Mouse (Mus musculus) stomach, embryonic 14.5 days (tissue): ENCODE data around the gene Bpgm. TPM values are rescaled to one million over a fixed set of nuclear protein-coding genes. Genes with fewer than 3 reads are reported as not detected.

ENCODE experiments used
- ATAC-seq: fragments of 200-750 bp; cut with Nextera tagmentation; 2 replicates; pipeline ENCODE4 v1.8.0; 2017; ENCODE audit warnings: low read depth, moderate TSS enrichment; ENCODE audit not compliant: insufficient number of reproducible peaks, insufficient read depth, low FRiP score
- H3K27ac ChIP-seq: fragments of 300-500 bp; sonication (generic); 2 replicates; pipeline ENCODE4 v1.5.1; 2014; ENCODE audit warnings: mild to moderate bottlenecking, low read length, moderate library complexity, mixed read lengths
- H3K27me3 ChIP-seq: fragments of 300-500 bp; sonication (generic); 2 replicates; pipeline ENCODE4 v1.6.1; 2014; ENCODE audit warnings: low read length, control low read depth, mixed read lengths; ENCODE audit not compliant: control insufficient read depth, insufficient read depth
- H3K36me3 ChIP-seq: fragments of 300-500 bp; sonication (generic); 2 replicates; pipeline ENCODE4 v1.6.1; 2014; ENCODE audit warnings: mild to moderate bottlenecking, control low read depth, low read length, moderate library complexity, mixed read lengths; ENCODE audit not compliant: control insufficient read depth, insufficient read depth
- H3K4me1 ChIP-seq: fragments of 300-500 bp; sonication (generic); 2 replicates; pipeline ENCODE4 v1.6.1; 2014; ENCODE audit warnings: low read length, control low read depth, mixed read lengths; ENCODE audit not compliant: control insufficient read depth, insufficient read depth
- H3K4me2 ChIP-seq: fragments of 300-500 bp; sonication (generic); replicated peaks from 2 replicates; pipeline ENCODE4 v1.6.1; 2014; ENCODE audit warnings: low read depth, low read length, control low read depth
- H3K4me3 ChIP-seq: fragments of 300-500 bp; sonication (generic); 2 replicates; pipeline ENCODE4 v1.5.1; 2014; ENCODE audit warnings: low read depth, low read length, control low read depth
- H3K9ac ChIP-seq: fragments of 300-500 bp; sonication (generic); replicated peaks from 2 replicates; pipeline ENCODE4 v1.6.1; 2014; ENCODE audit warnings: low read depth, mild to moderate bottlenecking, control low read depth, low read length, moderate library complexity, mixed read lengths
- H3K9me3 ChIP-seq: fragments of 300-500 bp; sonication (generic); 2 replicates; pipeline ENCODE4 v1.6.1; 2016; ENCODE audit warnings: low read depth, low read length, control low read depth; ENCODE audit not compliant: control insufficient read depth
- WGBS: fragments of 180-500 bp; shearing (Covaris S2); extraction: QIAGEN DNeasy Blood & Tissue Kit; methylation state at CpG from one replicate; pipeline ENCODE4 v1.1.7; 2014; 5-methylcytosine and 5-hydroxymethylcytosine counted together
- polyA plus RNA-seq: library from polyadenylated mRNA; unstranded; fragments of >200 nt; fragmentation: Nextera tagmentation; extraction: Ambion mirVana; gene quantifications from 2 replicates; pipeline ENCODE4 v1.2.1, GENCODE M21; 2014

Bpgm gene
- polyA plus RNA-seq, 1 experiment from 2014 or later: 33.6 TPM

GRCm38 (mm10) chr6:34514655-34515054, 38.6 kb downstream of the Bpgm start:
- no peaks in the 10 kb centered on the region for H3K9me3 ChIP-seq
- no peak for ATAC-seq
- H3K9ac ChIP-seq: no peak overlapping the region
- H3K36me3 ChIP-seq: no peaks in the 10 kb centered on the region
- 0 out of 2 replicates have a peak overlapping the region, but pooled peaks have one; percentile 7 for H3K4me2 ChIP-seq
- 30% methylated on average over 5 of the region's 5 CpGs for WGBS
- H3K4me3 ChIP-seq: no peak overlapping the region
- peaks cover 5% of the 10 kb centered on the region for H3K4me1 ChIP-seq
- H3K27ac ChIP-seq: peak overlapping the region; percentile 18; the same call in 1 of the 2 replicates
- no peaks in the 10 kb centered on the region for H3K27me3 ChIP-seq

DNA sequence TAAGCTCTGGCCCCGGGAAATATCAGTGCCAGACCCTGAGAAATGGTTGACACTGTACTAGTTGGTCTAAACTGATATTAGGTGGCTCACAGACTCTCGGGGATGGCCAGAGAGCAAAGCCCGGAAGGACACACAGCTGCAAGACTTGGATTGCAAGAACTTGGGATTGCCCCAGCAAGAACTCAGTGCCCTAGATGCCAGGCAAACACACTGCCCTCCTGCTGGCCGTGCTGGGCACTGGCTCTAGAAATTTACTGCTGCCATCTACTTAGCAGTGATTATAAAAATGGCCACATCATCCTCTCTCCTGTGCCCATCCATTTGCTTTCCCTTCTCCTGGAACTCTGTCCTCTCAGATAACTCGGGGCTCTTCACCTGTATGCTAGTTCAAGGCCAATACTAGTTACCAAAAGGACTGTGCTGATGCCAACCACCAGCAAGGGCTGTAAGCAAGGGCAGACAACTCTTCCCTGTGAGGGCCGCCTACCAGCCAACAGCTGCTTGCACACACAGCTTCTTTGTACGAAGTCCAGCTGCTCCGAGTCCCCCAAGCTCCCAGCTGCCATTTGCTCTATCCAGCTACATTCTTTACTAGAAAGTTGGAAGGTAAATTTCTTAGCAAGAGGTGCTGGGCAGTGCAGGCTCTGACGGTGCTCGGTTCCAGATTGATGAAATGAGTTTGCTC, 39.2 kb downstream of the Bpgm start:
- no peak for ATAC-seq
- Histone ChIP-seq H3K36me3 (no peaks in the 10 kb centered on the region), H3K4me1 (peaks cover 5% of the 10 kb centered on the region), H3K4me2 (0 out of 2 replicates have a peak overlapping the region, but pooled peaks have one; percentile 7), H3K4me3 (no peak overlapping the region), H3K27ac (peak overlapping the region; percentile 18; the same call in 1 of the 2 replicates), H3K9me3 (no peaks in the 10 kb centered on the region), H3K9ac (no peak overlapping the region), H3K27me3 (no peaks in the 10 kb centered on the region)
- 44% methylated on average over 10 of the region's 10 CpGs for WGBS

DNA sequence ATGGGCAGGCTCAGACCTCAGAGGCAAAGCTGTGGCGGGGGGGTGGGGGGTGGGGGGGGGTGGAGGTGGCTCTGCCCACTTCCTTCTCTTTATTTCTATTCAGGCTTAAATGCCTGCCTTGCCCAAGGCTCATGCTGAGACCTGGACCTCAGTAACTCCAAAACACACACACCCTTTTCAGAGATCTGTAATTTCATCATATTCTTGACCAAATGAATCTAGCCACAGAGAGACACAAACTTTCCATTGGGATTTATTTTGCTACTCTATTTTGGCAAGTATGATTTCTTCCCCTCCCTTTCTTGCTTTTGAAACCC, 39.7 kb downstream of the Bpgm start:
- Histone ChIP-seq H3K36me3 (no peaks in the 10 kb centered on the region), H3K4me3 (no peak overlapping the region), H3K9ac (no peak overlapping the region), H3K27ac (no peak overlapping the region), H3K9me3 (no peaks in the 10 kb centered on the region), H3K4me2 (no peak overlapping the region), H3K27me3 (no peaks in the 10 kb centered on the region), H3K4me1 (peaks cover 5% of the 10 kb centered on the region)
- WGBS: 18% methylated on average over 1 of the region's 1 CpGs
- ATAC-seq: no peak

DNA sequence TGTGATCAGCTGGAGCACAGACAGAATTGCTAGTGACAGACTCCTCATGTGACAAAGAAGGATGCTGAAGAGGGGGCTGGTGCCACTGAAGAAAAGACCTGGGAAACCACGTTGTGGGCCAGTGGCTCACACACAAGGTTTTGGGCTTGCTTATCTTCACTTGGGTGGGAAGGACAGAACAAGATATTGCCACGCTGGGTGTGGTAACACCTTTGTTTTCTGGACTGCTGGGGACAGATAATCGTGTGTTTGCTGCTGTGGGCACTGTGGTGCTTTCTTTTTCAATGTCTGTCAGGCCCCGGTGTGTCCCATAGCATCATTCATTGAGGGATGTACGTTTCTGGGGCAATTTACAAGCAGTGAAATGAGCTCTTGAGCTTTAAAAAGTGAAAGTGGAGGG, 41.7 kb downstream of the Bpgm start:
- no peak for ATAC-seq
- Histone ChIP-seq H3K4me3 (no peak overlapping the region), H3K27ac (no peak overlapping the region), H3K9ac (no peak overlapping the region), H3K4me1 (peaks cover 5% of the 10 kb centered on the region), H3K27me3 (no peaks in the 10 kb centered on the region), H3K36me3 (no peaks in the 10 kb centered on the region), H3K4me2 (no peak overlapping the region), H3K9me3 (no peaks in the 10 kb centered on the region)
- WGBS: 81% methylated on average over 5 of the region's 5 CpGs

- no peak overlapping the region for H3K4me3 ChIP-seq
- no peaks in the 10 kb centered on the region for H3K36me3 ChIP-seq
- H3K27me3 ChIP-seq: no peaks in the 10 kb centered on the region
- H3K27ac ChIP-seq: no peak overlapping the region
- 69% methylated on average over 1 of the region's 1 CpGs for WGBS
- H3K9ac ChIP-seq: no peak overlapping the region
- no peak for ATAC-seq
- no peaks in the 10 kb centered on the region for H3K9me3 ChIP-seq
- H3K4me2 ChIP-seq: no peak overlapping the region
- peaks cover 5% of the 10 kb centered on the region for H3K4me1 ChIP-seq
Observed at GRCm38 (mm10) chr6:34519087-34519486, 43.1 kb downstream of the Bpgm start.

DNA sequence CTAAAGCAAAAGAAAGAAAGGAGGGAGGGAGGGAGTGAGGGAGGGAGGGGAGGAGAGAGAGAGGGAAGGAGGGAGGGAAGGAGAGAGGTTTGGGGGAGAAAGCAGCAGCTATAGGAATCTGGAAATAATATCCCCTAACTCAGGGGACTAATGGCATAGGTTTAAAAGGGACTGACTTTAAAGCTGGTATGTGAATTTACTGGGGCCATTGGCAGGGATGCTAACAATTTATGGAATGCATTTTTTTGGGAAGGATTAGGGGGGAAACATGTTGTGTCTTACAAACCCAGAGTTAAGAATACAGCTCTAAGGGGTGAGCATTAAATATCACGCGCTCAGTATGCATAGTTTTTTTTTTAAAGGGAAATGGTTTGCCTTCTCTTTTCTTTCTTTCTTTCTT, 44.5 kb downstream of the Bpgm start:
- no peaks in the 10 kb centered on the region for H3K27me3 ChIP-seq
- WGBS: 63% methylated on average over 2 of the region's 2 CpGs
- H3K9ac ChIP-seq: no peak overlapping the region
- H3K36me3 ChIP-seq: no peaks in the 10 kb centered on the region
- H3K27ac ChIP-seq: no peak overlapping the region
- no peaks in the 10 kb centered on the region for H3K4me1 ChIP-seq
- no peak overlapping the region for H3K4me3 ChIP-seq
- no peak overlapping the region for H3K4me2 ChIP-seq
- H3K9me3 ChIP-seq: no peaks in the 10 kb centered on the region
- no peak for ATAC-seq

DNA sequence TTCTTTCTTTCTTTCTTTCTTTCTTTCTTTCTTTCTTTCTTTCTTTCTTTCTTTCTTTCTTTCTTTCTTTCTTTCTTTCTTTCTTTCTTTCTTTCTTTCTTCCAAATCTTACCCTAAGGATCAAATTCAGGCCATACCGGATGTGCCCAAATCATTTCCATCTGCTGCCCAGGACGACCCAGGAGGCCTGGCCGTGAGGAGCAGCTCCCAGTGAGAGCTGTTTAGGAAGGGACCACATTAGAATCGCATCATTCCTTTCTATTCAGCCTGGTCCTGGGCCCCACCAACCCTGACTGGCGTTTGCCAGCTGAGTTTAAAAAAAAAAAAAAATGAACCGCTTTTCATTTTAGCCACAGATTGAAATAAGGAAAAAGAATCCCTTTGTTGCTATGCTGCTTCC, 44.9 kb downstream of the Bpgm start:
- Histone ChIP-seq H3K9me3 (no peaks in the 10 kb centered on the region), H3K27ac (no peak overlapping the region), H3K4me2 (no peak overlapping the region), H3K36me3 (no peaks in the 10 kb centered on the region), H3K9ac (no peak overlapping the region), H3K27me3 (no peaks in the 10 kb centered on the region), H3K4me1 (no peaks in the 10 kb centered on the region), H3K4me3 (no peak overlapping the region)
- no peak for ATAC-seq
- 61% methylated on average over 6 of the region's 6 CpGs for WGBS

DNA sequence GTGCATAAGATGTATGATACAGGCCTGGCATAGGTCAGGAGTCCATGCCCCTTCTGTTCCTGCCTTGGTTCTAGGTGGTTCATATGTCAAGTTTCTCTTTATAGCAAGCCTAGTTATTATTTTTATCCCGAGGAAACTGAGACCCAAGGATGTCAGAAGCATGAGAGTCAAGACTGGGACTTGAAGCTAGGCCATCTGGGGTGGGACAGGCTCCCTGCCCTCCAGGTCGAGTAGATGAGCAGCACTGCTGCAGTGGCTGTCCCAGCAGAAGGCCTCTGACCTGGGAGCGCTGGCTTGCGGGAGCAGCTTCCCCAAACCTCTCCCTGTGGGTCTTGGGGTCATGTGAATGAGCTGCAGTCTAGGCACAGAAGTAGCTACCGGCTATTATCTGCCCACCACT, 47.5 kb downstream of the Bpgm start:
- ATAC-seq: no peak
- H3K9me3 ChIP-seq: no peaks in the 10 kb centered on the region
- H3K4me3 ChIP-seq: no peak overlapping the region
- no peak overlapping the region for H3K9ac ChIP-seq
- H3K4me1 ChIP-seq: peaks cover 9% of the 10 kb centered on the region
- no peak overlapping the region for H3K4me2 ChIP-seq
- no peaks in the 10 kb centered on the region for H3K27me3 ChIP-seq
- H3K27ac ChIP-seq: no peak overlapping the region
- H3K36me3 ChIP-seq: no peaks in the 10 kb centered on the region
- 69% methylated on average over 5 of the region's 5 CpGs for WGBS

DNA sequence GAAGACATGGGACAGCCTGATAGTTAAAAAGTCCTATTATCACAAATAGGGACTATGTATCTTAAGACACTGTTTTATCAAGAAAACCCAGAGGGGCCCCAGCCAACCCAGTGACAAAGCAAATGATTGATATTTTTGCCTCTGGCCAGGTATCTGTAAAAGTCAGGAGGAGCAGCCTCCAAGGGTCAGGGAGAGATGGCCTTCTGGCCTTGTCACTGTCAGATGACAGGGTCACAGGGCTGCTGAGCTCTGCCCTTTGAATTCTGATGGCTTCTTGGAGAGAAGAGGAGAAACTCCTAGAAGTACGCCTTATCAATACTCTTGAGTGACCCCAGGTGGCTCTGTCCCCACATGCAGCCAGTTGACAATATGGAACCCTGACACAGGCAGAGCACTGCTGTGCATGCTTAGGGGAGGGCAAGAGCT, 49.5 kb downstream of the Bpgm start:
- 92% methylated on average over 1 of the region's 1 CpGs for WGBS
- Histone ChIP-seq H3K4me1 (peaks cover 9% of the 10 kb centered on the region), H3K36me3 (no peaks in the 10 kb centered on the region), H3K27me3 (no peaks in the 10 kb centered on the region), H3K4me2 (no peak overlapping the region), H3K4me3 (no peak overlapping the region), H3K9ac (no peak overlapping the region), H3K9me3 (no peaks in the 10 kb centered on the region), H3K27ac (no peak overlapping the region)
- no peak for ATAC-seq
